Mouse (Mus musculus) forebrain, embryonic 16.5 days (tissue): ENCODE measurements around the gene Atp5j2. TPM values are rescaled to one million over a fixed set of nuclear protein-coding genes. Genes with fewer than 3 reads are reported as not detected.
A peak's percentile ranks its signal among the peaks of the same experiment; 100 is the strongest.
"Not testable (repeated sequence)": the region's sequence is repeated elsewhere in the genome, so short reads cannot be mapped to it uniquely, and the experiment has no call there.

ENCODE experiments used
- ATAC-seq: fragments of 200-750 bp; cut with Nextera tagmentation; 2 replicates; pipeline ENCODE4 v1.8.0; 2017; ENCODE audit warnings: mild to moderate bottlenecking, moderate library complexity
- H3K27ac ChIP-seq: fragments of 300-500 bp; sonication (generic); 2 replicates; pipeline ENCODE4 v1.5.1; 2014; ENCODE audit warnings: low read length, control low read depth
- H3K27me3 ChIP-seq: fragments of 300-500 bp; sonication (generic); replicated peaks from 2 replicates; pipeline ENCODE4 v1.6.1; 2014; ENCODE audit warnings: low read length; ENCODE audit not compliant: control insufficient read depth, insufficient read depth
- H3K36me3 ChIP-seq: fragments of 300-500 bp; sonication (generic); 2 replicates; pipeline ENCODE4 v1.6.1; 2014; ENCODE audit not compliant: control insufficient read depth, insufficient read depth
- H3K4me1 ChIP-seq: fragments of 300-500 bp; sonication (generic); replicated peaks from 2 replicates; pipeline ENCODE4 v1.6.1; 2014; ENCODE audit warnings: low read length; ENCODE audit not compliant: control insufficient read depth, insufficient read depth
- H3K4me2 ChIP-seq: fragments of 300-500 bp; sonication (generic); 2 replicates; pipeline ENCODE4 v1.6.1; 2014; ENCODE audit warnings: mild to moderate bottlenecking, low read length, control low read depth
- H3K4me3 ChIP-seq: fragments of 300-500 bp; sonication (generic); replicated peaks from 2 replicates; pipeline ENCODE4 v1.5.1; 2014; ENCODE audit warnings: mild to moderate bottlenecking, low read length, control low read depth
- H3K9ac ChIP-seq: fragments of 300-500 bp; sonication (generic); replicated peaks from 2 replicates; pipeline ENCODE4 v1.6.1; 2014; ENCODE audit warnings: low read depth, low read length, control low read depth
- H3K9me3 ChIP-seq: fragments of 300-500 bp; sonication (generic); 2 replicates; pipeline ENCODE4 v1.6.1; 2016; ENCODE audit warnings: low read length; ENCODE audit not compliant: control insufficient read depth
- WGBS: fragments of 180-500 bp; shearing (Covaris S2); extraction: QIAGEN DNeasy Blood & Tissue Kit; methylation state at CpG from one replicate; pipeline ENCODE4 v1.1.7; 2014; 5-methylcytosine and 5-hydroxymethylcytosine counted together
- polyA plus RNA-seq: library from polyadenylated mRNA; unstranded; fragments of >200 nt; fragmentation: Nextera tagmentation; extraction: Ambion mirVana; gene quantifications from 2 replicates; pipeline ENCODE4 v1.2.1, GENCODE M21; 2015

The Atp5j2 gene
- 514 and 561 TPM in 2 replicates for polyA plus RNA-seq

GRCm38 (mm10) chr5:145191962-145192361 lies at the start of gene Atp5j2:
Gene Atp5j2, minus strand, starts transcription at chr5:145192062.
- peak within 1 kb of the TSS; percentile 95 for H3K9ac ChIP-seq
- peak within 1 kb of the TSS; percentile 91 for H3K4me2 ChIP-seq
- peak within 1 kb of the TSS; percentile 94 for H3K4me3 ChIP-seq
- H3K27me3 ChIP-seq: no peaks in the 10 kb centered on the region
- peaks cover 22% of the 10 kb centered on the region for H3K4me1 ChIP-seq
- WGBS: 76% methylated on average over 2 of the region's 2 CpGs
- H3K9me3 ChIP-seq: no peaks in the 10 kb centered on the region
- no peak for ATAC-seq
- peaks cover 21% of the 10 kb centered on the region for H3K36me3 ChIP-seq
- H3K27ac ChIP-seq: peak within 1 kb of the TSS; percentile 84

GRCm38 (mm10) chr5:145234636-145235035 lies 42.8 kb upstream of the Atp5j2 start:
- Histone ChIP-seq H3K9me3 (no peaks in the 10 kb centered on the region), H3K9ac (no peak overlapping the region), H3K4me1 (peaks cover 15% of the 10 kb centered on the region), H3K36me3 (peaks cover 20% of the 10 kb centered on the region; the same call in 1 of the 2 replicates), H3K27ac (no peak overlapping the region), H3K27me3 (no peaks in the 10 kb centered on the region), H3K4me2 (no peak overlapping the region), H3K4me3 (no peak overlapping the region)
- ATAC-seq: no peak

DNA sequence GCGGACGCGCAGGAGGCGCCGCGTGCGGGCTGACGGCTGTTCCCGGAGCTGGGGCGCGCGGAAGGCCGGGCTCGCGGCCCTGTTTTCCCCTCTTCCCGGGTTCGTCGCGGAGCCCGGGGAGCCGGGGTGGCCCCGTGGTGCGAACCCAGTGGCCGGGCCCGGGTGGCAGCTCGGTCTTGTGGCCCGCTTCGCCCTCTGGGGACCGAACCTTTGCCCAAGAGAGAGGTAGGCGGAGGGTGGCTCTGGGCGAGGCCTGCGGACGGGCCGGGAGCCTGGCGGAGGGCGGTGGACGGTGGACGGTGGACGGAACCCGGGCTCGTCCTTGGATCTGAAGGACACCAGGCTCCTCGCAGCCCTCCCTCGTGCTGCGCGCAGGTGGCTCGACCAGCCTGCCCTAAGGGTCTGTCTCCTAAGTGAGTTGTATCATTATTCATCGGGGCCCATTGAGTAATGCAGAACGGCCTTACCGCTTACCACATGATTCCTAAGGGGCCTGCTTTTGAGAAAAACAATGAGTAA lies 40.1 kb upstream of the Atp5j2 start:
- no peak for ATAC-seq

DNA sequence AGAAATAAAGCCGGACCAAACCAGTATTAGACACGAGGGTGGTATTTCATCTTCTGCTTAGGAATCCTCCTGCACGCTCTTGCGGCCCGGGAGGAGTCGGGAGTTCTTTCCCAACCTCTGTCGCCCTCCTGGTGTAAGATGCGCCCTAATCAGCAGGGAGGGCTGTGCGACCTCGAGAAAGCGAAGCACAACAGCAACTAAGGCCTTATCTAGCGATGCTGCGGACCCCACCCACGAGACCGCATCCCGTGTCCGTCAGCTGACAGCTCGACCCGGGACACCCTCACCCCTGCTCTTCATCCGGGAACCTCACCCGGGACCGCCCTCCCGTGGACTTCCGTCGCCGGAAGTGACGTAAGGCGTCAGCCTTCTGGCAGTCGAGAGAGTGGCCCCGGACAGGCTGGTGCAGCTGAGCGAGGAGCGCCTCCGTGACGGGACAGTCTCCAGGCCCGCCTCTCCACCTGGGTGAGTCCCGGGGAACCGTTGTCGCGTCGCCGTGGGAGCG lies 39.6 kb upstream of the Atp5j2 start, which contains the start of gene Zfp655:
Zfp655 (plus strand) TSS at position 349 of the 505 bp plus-strand sequence.
- peak within 1 kb of the TSS; percentile 89 for H3K27ac ChIP-seq
- H3K4me2 ChIP-seq: peak within 1 kb of the TSS; percentile 84
- peaks cover 8% of the 10 kb centered on the region; the same call in 1 of the 2 replicates for H3K36me3 ChIP-seq
- no peaks in the 10 kb centered on the region for H3K9me3 ChIP-seq
- H3K27me3 ChIP-seq: peaks cover 2% of the 10 kb centered on the region; the same call in 1 of the 2 replicates
- H3K4me3 ChIP-seq: peak within 1 kb of the TSS; percentile 99
- peak; percentile 97 for ATAC-seq
- peaks cover 15% of the 10 kb centered on the region for H3K4me1 ChIP-seq
- H3K9ac ChIP-seq: peak within 1 kb of the TSS; percentile 94
- 0% methylated on average over 42 of the region's 42 CpGs for WGBS

More for the DNA sequence above, 40.1 kb upstream of the Atp5j2 start:
- peak overlapping the region; percentile 89 for H3K27ac ChIP-seq
- H3K4me3 ChIP-seq: peak overlapping the region; percentile 99
- peaks cover 2% of the 10 kb centered on the region; the same call in 1 of the 2 replicates for H3K27me3 ChIP-seq
- H3K36me3 ChIP-seq: peaks cover 9% of the 10 kb centered on the region; the same call in 1 of the 2 replicates
- WGBS: under 1% methylated on average over 40 of the region's 49 CpGs
- no peaks in the 10 kb centered on the region for H3K9me3 ChIP-seq
- peak overlapping the region; percentile 84 for H3K4me2 ChIP-seq
- peaks cover 15% of the 10 kb centered on the region for H3K4me1 ChIP-seq
- peak overlapping the region; percentile 94 for H3K9ac ChIP-seq

DNA sequence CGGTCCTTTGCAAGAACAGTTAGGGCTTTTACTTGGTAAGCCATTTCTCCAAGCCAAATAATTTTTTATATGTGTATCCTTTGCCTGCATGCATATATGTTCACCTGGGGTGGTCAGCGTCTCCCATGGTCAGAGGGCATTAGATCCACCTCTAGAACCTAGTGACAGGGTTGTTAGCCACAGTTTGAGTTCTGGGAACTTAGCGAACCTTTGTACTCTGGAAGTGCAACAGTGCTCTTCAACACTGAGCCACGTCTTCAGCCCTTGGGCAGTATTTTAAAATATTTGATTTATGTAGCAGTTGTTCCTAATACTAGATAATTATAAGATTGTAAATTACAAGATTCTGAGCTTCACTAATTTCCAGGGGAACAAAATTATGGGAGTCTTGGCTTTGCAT lies 38.8 kb upstream of the Atp5j2 start:
- Histone ChIP-seq H3K27ac (no peak overlapping the region), H3K36me3 (peaks cover 6% of the 10 kb centered on the region; the same call in 1 of the 2 replicates)
- WGBS: 85% methylated on average over 4 of the region's 4 CpGs

GRCm38 (mm10) chr5:145229283-145229682 lies 37.4 kb upstream of the Atp5j2 start:
- WGBS: 79% methylated on average over 6 of the region's 6 CpGs
- H3K4me2 ChIP-seq, H3K9me3 ChIP-seq, ATAC-seq, H3K27me3 ChIP-seq, H3K27ac ChIP-seq, H3K4me3 ChIP-seq, H3K36me3 ChIP-seq, H3K9ac ChIP-seq: not testable (repeated sequence)
- H3K4me1 ChIP-seq: peaks cover 15% of the 10 kb centered on the region

More for the DNA sequence above, 38.8 kb upstream of the Atp5j2 start:
- no peaks in the 10 kb centered on the region for H3K9me3 ChIP-seq
- peak overlapping the region; percentile 94 for H3K9ac ChIP-seq
- H3K4me1 ChIP-seq: peaks cover 15% of the 10 kb centered on the region
- H3K4me3 ChIP-seq: peak overlapping the region; percentile 99; the same call in 1 of the 2 replicates
- no peak for ATAC-seq
- H3K4me2 ChIP-seq: peak overlapping the region; percentile 64
- peaks cover 2% of the 10 kb centered on the region; the same call in 1 of the 2 replicates for H3K27me3 ChIP-seq

GRCm38 (mm10) chr5:145226453-145226852 lies 34.6 kb upstream of the Atp5j2 start:
- no peak for ATAC-seq
- Histone ChIP-seq H3K9ac (no peak overlapping the region), H3K4me3 (no peak overlapping the region), H3K9me3 (no peaks in the 10 kb centered on the region), H3K27me3 (peaks cover 2% of the 10 kb centered on the region; the same call in 1 of the 2 replicates), H3K27ac (no peak overlapping the region), H3K36me3 (peaks cover 4% of the 10 kb centered on the region; the same call in 1 of the 2 replicates), H3K4me2 (no peak overlapping the region), H3K4me1 (peaks cover 5% of the 10 kb centered on the region)
- WGBS: 58% methylated on average over 2 of the region's 2 CpGs

DNA sequence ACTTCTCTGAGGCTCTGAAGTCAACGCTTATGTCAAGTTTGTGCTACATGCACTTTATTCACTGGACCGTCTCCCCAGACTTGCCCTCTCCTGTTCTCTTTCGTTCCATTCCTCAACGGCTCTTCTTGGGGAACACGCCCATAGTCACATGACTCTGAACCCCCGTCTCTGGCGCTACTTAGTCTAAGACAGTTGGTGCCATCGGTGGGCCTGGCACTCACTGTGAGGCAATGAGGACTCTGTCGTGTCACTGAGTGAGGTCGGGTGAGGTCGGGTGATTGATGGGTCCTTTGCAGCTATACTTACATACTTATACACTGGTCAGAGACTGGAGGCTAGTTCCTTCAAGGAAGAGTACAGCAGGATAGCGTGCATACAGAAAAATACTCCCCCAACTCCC lies 31.5 kb upstream of the Atp5j2 start:
- Histone ChIP-seq H3K27me3 (peaks cover 2% of the 10 kb centered on the region; the same call in 1 of the 2 replicates), H3K9ac (no peak overlapping the region), H3K4me1 (no peaks in the 10 kb centered on the region), H3K36me3 (peaks cover 25% of the 10 kb centered on the region), H3K4me3 (no peak overlapping the region), H3K9me3 (no peaks in the 10 kb centered on the region), H3K27ac (no peak overlapping the region), H3K4me2 (no peak overlapping the region)
- ATAC-seq: no peak
- WGBS: 86% methylated on average over 12 of the region's 12 CpGs

DNA sequence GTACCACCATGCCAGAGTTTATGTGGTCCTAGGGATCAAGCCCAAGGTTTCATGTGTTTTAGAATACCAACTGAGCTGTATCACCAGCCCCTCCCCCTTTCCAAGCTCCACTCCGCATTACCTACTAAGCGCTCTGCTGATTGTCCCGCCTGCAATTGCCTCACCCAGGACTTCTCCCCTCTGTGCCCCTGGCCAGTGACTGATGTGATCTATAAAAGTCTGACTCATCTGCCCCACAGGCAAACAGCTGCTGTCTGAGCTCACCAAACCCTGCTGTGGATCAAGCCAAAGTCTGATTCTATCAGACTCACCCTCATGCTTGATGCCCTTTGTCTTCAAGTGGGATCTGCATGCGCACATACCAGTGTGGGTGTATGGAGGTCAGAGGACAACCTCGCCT lies 31.0 kb upstream of the Atp5j2 start:
- no peaks in the 10 kb centered on the region for H3K9me3 ChIP-seq
- H3K4me2 ChIP-seq: no peak overlapping the region
- H3K27ac ChIP-seq: no peak overlapping the region
- peaks cover 28% of the 10 kb centered on the region for H3K36me3 ChIP-seq
- H3K4me1 ChIP-seq: no peaks in the 10 kb centered on the region
- no peak overlapping the region for H3K9ac ChIP-seq
- H3K27me3 ChIP-seq: 0 out of 2 replicates have a peak, but pooled peaks cover 2% of the 10 kb centered on the region
- H3K4me3 ChIP-seq: no peak overlapping the region
- WGBS: 87% methylated on average over 5 of the region's 5 CpGs
- no peak for ATAC-seq
